ENCODE assay signal across 9 mouse cellular contexts in genomic region chr16:8539150-8539865, GRCm38 (mm10). TPM values are rescaled to one million over a fixed set of nuclear protein-coding genes. Genes with fewer than 3 reads are reported as not detected.
DNase-seq lines count a peak whose midpoint lies in the region; ATAC-seq lines count a peak whose summit lies in the region.
"Had no signal": no experiment of that assay in that cellular context is flagged by ENCODE, and none has a peak within 500 bp of the region (broad histone marks: within the 10 kb centered on the region; RNA-seq: fewer than 3 reads in every experiment).

No protein-coding gene starts in this region.

- no peak overlapping the region for H3K4me2 ChIP-seq in hindbrain, embryonic 11.5 days (replicated peaks; ENCODE audit: low read depth, low read length)
- H3K4me2 ChIP-seq: liver, embryonic 15.5 days had no signal

- no peaks in the 10 kb centered on the region for H3K4me1 ChIP-seq in hindbrain, embryonic 11.5 days (replicated peaks; ENCODE audit: control insufficient read depth, insufficient read depth, low read length)

- H3K27me3 ChIP-seq in hindbrain, embryonic 11.5 days (ENCODE audit: control insufficient read depth, insufficient read depth, low read length) = no peaks in the 10 kb centered on the region
- H3K27me3 ChIP-seq: liver, embryonic 15.5 days had no signal

- H3K36me3 ChIP-seq in hindbrain, embryonic 11.5 days (ENCODE audit: control insufficient read depth, insufficient read depth, low read length) = no peaks in the 10 kb centered on the region
- H3K36me3 ChIP-seq: liver, embryonic 15.5 days had no signal

- H3K9ac ChIP-seq in hindbrain, embryonic 11.5 days (ENCODE audit: low read depth, low read length) = no peak overlapping the region
- H3K9ac ChIP-seq: liver, embryonic 15.5 days had no signal

- intact Hi-C loops in left cerebral cortex, postnatal 25 days (cut with DNase I) = no loop called here

- no peak for ATAC-seq in frontal cortex, adult (ENCODE audit: low TSS enrichment)
- peak; percentile 92 for ATAC-seq in hindbrain, embryonic 11.5 days (ENCODE audit: low FRiP score)

- no peak overlapping the region for H3K4me3 ChIP-seq in hindbrain, embryonic 11.5 days (ENCODE audit: low read depth, low read length)
- H3K4me3 ChIP-seq: liver, embryonic 15.5 days had no signal

- H3K27ac ChIP-seq in hindbrain, embryonic 11.5 days (ENCODE audit: low read depth, low read length) = peak overlapping the region; percentile 71
- H3K27ac ChIP-seq: liver, embryonic 15.5 days had no signal

- 42% methylated on average over 9 of the region's 9 CpGs for WGBS in hindbrain, embryonic 11.5 days

- no peaks in the 10 kb centered on the region for H3K9me3 ChIP-seq in hindbrain, embryonic 11.5 days (ENCODE audit: control insufficient read depth, low read length)
- H3K9me3 ChIP-seq: liver, embryonic 15.5 days had no signal

- DNase-seq in frontal cortex, postnatal 10 days (ENCODE audit: low spot score in 2 of 2) = peak; percentile 58 to 68
- peak; percentile 82 for DNase-seq in hindbrain, embryonic 11.5 days (ENCODE audit: low spot score)
- DNase-seq in left cerebral cortex, postnatal 25 days (ENCODE audit: low spot score in 2 of 2) = peak; percentile 15 to 49
- peak; percentile 13 to 34 for DNase-seq in right cerebral cortex, postnatal 36 days (ENCODE audit: low spot score in 2 of 2)
- no peak for DNase-seq in urinary bladder, postnatal 25 days (ENCODE audit: low spot score)
- DNase-seq in spleen, adult 18-20 months = no peak
- no peak for DNase-seq in urinary bladder, adult 2 months (ENCODE audit: low spot score)

RNA-seq across cellular contexts. Expression of gene Abat, which starts 26.1 kb away (rescaled TPM):
- polyA plus RNA-seq in hindbrain, embryonic 11.5 days (2014; fragmentation: Nextera tagmentation; extraction: Ambion mirVana) = 27.4 and 33.1 TPM in 2 replicates
- 100 to 1,000 TPM; 147 to 179 TPM for total RNA-seq in left cerebral cortex, postnatal 25 days (2021)
- 11.7 and 16.7 TPM in 2 replicates for polyA plus RNA-seq in urinary bladder, adult 2 months (2012; rRNA removed)

Comparison
In these comparisons a context has a peak if more than half of its experiments do, and no peak if none do; other contexts are left out.
1. DNase-seq: peak in frontal cortex, postnatal 10 days (2 of 2), hindbrain, embryonic 11.5 days (single experiment), left cerebral cortex, postnatal 25 days (2 of 2) and right cerebral cortex, postnatal 36 days (2 of 2); none in urinary bladder, postnatal 25 days (single experiment), spleen, adult 18-20 months (0 of 2) and urinary bladder, adult 2 months (single experiment).